Mouse (Mus musculus): ENCODE measurements around the gene Ntf5. TPM values are rescaled to one million over a fixed set of nuclear protein-coding genes. Genes with fewer than 3 reads are reported as not detected.

Gene Ntf5
- total and polyA plus RNA-seq, 2 experiments from 2014 or later: 0.07 to 0.24 TPM

DNA sequence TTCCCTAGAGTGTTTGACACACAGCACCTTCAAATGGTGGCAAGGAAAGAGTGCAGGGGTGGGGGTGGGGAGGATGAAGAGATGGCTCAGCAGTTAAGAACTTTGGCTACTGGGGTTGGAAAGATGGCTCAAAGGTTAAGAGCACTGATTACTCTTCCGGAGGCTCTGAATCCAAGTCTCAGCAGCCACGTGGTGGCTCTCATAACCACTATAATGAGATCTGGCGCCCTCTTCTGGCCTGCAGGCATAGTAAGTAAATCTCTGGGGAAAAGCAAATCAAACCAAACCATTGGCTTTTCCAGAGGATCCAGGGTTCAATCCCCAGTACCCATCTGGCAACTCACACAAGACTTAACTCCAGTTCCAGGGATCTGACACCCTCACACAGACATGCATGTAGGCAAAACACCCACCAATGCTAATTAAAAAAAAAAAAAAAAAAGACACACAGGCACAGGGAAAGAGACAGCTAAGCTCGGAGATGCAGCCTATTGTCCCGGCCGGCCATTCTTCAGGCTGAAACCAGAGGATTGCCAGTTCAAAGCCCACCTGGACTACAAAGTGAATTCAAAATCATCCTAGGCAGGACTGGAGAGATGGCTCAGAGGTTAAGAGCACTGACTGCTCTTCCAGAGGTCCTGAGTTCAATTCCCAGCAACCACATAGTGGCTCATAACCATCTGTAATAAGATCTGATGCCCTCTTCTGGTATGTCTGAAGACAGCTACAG is 9.8 kb upstream of the Ntf5 start:
- 45% methylated on average over 6 of the region's 6 CpGs for WGBS
- peak; percentile 66 for TF ChIP-seq CTCF (IDR thresholded peaks at IDR 0.05; ENCODE audit: low read depth)
- H3K4me3 ChIP-seq (ENCODE audit: low read depth, low read length): no peak overlapping the region

DNA sequence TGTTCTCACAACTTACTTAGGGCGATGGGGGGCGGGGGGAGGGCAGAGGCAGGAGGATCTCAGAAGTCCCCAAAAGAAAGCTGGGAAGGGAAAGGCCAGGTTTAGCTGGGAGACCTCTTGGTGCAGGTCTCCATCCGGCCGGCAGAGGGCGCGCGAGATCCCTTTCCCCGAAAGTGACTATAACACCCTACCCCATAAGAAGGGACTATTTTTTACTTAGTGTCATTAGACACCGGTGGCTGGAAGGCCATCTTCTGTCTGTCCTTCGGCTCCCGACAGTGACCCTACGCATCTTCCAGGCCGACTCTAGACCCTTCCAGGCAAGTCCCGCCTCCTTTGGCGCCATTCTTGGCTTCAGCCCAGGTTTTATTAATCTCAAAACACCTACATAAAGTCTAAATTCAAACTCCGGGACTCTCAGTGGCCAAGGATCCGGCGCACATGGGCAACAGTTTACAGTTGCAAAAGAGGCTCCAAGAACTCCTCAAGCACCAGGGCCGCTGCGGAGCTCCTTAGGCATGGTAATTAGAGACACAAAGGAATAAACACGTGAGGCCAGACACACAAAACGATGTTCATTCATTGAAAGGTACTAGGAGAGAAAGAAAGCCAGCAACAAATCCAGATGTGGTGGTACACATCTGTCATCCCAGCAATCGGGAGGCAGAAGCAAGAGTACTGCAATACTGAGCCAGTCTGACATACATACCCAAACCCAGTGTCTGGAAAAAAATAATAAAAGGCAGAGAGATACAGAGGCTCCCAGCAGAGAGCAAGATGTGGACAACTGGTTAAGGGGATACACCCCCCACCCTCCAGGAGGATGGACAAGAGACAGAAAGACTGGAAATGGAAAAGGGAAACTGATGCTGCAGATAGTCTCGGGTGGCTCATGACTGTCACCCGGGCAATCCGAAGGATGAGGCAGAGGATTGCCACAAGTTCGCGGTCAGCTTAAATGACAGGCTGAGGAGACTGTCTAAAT is 8.1 kb upstream of the Ntf5 start, which contains the start of gene Kcna7:
Gene Kcna7 (plus strand): TSS at position 563 of the 985 bp plus-strand sequence.
- DNase-seq (peak; percentile 54), ATAC-seq (no peak)
- Histone ChIP-seq H3K4me3 (ENCODE audit: low read depth, low read length) (peak within 1 kb of the TSS; percentile 28), H3K27ac (ENCODE audit: low read depth, low read length) (no peak within 1 kb of the TSS), H3K27me3 (ENCODE audit: insufficient read depth, low read length) (peaks cover 46% of the 10 kb centered on the region), H3K36me3 (ENCODE audit: insufficient read depth) (no peaks in the 10 kb centered on the region), H3K9me3 (ENCODE audit: low read length) (no peaks in the 10 kb centered on the region), H3K4me1 (ENCODE audit: insufficient read depth) (no peaks in the 10 kb centered on the region), H3K4me2 (ENCODE audit: low read depth) (peak within 1 kb of the TSS; percentile 45), H3K9ac (0 out of 2 replicates have a peak within 1 kb of the TSS, but pooled peaks have one; percentile 14)
- WGBS: 14% methylated on average over 28 of the region's 28 CpGs
- peak; percentile 81 for TF ChIP-seq CTCF (IDR thresholded peaks at IDR 0.05; ENCODE audit: low read depth)

More for the DNA sequence above, 9.8 kb upstream of the Ntf5 start:
- Histone ChIP-seq H3K27me3 (ENCODE audit: insufficient read depth, low read length) (peaks cover 39% of the 10 kb centered on the region), H3K27ac (ENCODE audit: low read depth, low read length) (no peak overlapping the region), H3K4me2 (ENCODE audit: low read depth) (no peak overlapping the region), H3K36me3 (ENCODE audit: insufficient read depth) (no peaks in the 10 kb centered on the region), H3K9me3 (ENCODE audit: low read length) (no peaks in the 10 kb centered on the region), H3K4me1 (ENCODE audit: insufficient read depth) (no peaks in the 10 kb centered on the region), H3K9ac (no peak overlapping the region)
- ATAC-seq: no peak
- DNase-seq: peak; percentile 66

DNA sequence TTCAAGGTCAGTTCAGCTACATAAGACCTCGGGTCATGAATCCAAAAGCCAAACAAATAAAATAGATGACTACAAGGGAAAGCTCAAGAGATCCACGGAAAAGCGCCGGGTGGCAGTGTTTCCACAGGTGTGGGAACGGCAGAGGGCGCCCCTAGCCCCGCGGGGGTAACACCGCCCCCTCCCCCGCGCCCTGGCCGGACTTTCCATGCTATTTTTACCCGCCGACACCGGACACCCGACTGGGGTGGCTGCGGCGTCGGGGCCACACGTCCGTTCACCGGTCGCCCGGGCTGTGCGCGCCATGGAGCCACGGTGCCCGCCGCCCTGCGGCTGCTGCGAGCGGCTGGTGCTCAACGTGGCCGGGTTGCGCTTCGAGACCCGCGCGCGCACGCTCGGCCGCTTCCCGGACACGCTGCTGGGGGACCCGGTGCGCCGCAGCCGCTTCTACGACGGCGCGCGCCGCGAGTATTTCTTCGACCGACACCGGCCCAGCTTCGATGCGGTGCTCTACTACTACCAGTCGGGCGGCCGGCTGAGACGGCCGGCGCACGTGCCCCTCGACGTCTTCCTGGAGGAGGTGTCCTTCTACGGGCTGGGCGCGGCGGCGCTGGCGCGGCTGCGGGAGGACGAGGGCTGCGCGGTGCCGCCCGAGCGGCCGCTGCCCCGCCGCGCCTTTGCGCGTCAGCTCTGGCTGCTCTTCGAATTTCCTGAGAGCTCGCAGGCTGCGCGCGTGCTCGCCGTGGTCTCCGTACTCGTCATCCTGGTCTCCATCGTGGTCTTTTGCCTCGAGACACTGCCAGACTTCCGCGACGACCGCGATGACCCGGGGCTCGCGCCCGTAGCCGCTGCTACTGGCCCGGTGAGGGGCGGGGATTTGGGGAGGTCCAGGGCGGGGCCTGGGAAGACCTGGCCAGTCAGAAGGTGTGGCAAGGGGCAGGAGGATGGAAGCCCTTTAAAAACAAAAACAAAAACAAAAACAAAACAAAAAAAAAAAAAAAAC is 7.0 kb upstream of the Ntf5 start:
- DNase-seq (no peak), ATAC-seq (peak; percentile 25)
- peak overlapping the region; percentile 28 for H3K4me3 ChIP-seq (ENCODE audit: low read depth, low read length)
- no peak overlapping the region for H3K27ac ChIP-seq (ENCODE audit: low read depth, low read length)
- H3K36me3 ChIP-seq (ENCODE audit: insufficient read depth): no peaks in the 10 kb centered on the region
- 3% methylated on average over 114 of the region's 114 CpGs for WGBS
- TF ChIP-seq CTCF (IDR thresholded peaks at IDR 0.05; ENCODE audit: low read depth): no peak
- peaks cover 57% of the 10 kb centered on the region for H3K27me3 ChIP-seq (ENCODE audit: insufficient read depth, low read length)
- H3K4me2 ChIP-seq (ENCODE audit: low read depth): peak overlapping the region; percentile 45
- peak overlapping the region; percentile 14; the same call in 1 of the 2 replicates for H3K9ac ChIP-seq
- H3K9me3 ChIP-seq (ENCODE audit: low read length): no peaks in the 10 kb centered on the region
- no peaks in the 10 kb centered on the region for H3K4me1 ChIP-seq (ENCODE audit: insufficient read depth)

DNA sequence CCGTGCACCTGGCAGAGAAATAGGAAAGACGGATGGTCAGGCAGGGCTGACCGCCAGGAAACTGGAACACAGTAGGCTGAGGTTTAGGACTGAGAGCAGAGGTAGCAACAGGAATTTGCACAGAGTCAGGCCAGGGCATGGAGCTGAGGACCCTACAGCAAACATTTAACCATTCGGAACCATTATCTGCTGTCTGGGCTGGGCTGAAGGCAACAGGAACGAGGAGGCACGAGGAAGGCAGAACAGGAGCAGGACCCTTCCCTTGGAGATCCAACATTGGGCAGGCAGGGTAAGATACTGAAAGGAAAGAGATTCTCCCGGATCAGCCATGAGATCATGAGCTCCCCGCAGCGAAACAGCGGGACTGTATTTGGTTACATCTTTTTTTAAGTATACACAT is 5.7 kb upstream of the Ntf5 start:
- Histone ChIP-seq H3K4me2 (ENCODE audit: low read depth) (no peak overlapping the region), H3K27me3 (ENCODE audit: insufficient read depth, low read length) (peaks cover 66% of the 10 kb centered on the region), H3K9ac (no peak overlapping the region), H3K27ac (ENCODE audit: low read depth, low read length) (no peak overlapping the region), H3K4me1 (ENCODE audit: insufficient read depth) (no peaks in the 10 kb centered on the region), H3K9me3 (ENCODE audit: low read length) (no peaks in the 10 kb centered on the region), H3K4me3 (ENCODE audit: low read depth, low read length) (no peak overlapping the region), H3K36me3 (ENCODE audit: insufficient read depth) (no peaks in the 10 kb centered on the region)
- no peak for TF ChIP-seq CTCF (IDR thresholded peaks at IDR 0.05; ENCODE audit: low read depth)
- ATAC-seq: no peak
- no peak for DNase-seq
- WGBS: 83% methylated on average over 10 of the region's 10 CpGs

DNA sequence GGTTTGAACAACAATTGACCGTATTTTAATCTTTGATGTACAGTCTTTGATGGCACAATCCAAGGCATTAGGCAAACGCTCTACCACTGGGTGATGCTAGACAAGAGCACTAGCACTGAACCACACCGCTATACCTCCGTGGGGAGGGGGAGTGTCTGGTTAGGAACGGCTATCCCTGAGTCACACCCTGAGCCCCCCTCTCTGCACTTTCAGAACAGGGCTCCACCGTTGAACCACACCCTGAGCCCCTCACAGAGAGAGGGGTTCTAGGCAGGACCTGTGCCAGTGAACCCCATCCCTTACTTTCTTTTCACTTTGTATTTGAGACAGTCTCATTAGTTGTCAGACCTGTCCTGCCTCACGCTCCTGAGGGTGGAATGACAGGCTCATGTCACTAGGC is 5.1 kb upstream of the Ntf5 start:
- H3K27ac ChIP-seq (ENCODE audit: low read depth, low read length): no peak overlapping the region
- no peak for TF ChIP-seq CTCF (IDR thresholded peaks at IDR 0.05; ENCODE audit: low read depth)
- H3K27me3 ChIP-seq (ENCODE audit: insufficient read depth, low read length): peaks cover 71% of the 10 kb centered on the region
- H3K9me3 ChIP-seq (ENCODE audit: low read length): no peaks in the 10 kb centered on the region
- ATAC-seq (no peak), DNase-seq (no peak)
- no peak overlapping the region for H3K4me2 ChIP-seq (ENCODE audit: low read depth)
- H3K4me1 ChIP-seq (ENCODE audit: insufficient read depth): peaks cover 2% of the 10 kb centered on the region; the same call in 1 of the 2 replicates
- no peak overlapping the region for H3K9ac ChIP-seq
- no peaks in the 10 kb centered on the region for H3K36me3 ChIP-seq (ENCODE audit: insufficient read depth)
- no peak overlapping the region for H3K4me3 ChIP-seq (ENCODE audit: low read depth, low read length)
- WGBS: 68% methylated on average over 7 of the region's 7 CpGs

DNA sequence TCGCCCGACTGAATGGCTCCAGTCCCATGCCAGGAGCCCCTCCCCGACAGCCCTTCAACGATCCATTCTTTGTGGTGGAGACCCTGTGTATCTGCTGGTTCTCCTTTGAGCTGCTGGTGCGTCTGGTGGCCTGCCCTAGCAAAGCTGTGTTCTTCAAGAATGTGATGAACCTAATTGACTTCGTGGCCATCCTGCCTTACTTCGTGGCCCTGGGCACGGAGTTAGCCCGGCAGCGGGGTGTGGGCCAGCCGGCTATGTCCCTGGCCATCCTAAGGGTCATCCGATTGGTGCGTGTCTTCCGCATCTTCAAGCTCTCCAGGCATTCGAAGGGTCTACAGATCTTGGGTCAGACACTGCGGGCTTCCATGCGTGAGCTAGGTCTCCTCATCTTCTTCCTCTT is 4.5 kb upstream of the Ntf5 start:
- no peak overlapping the region for H3K27ac ChIP-seq (ENCODE audit: low read depth, low read length)
- no peaks in the 10 kb centered on the region for H3K36me3 ChIP-seq (ENCODE audit: insufficient read depth)
- peaks cover 6% of the 10 kb centered on the region; the same call in 1 of the 2 replicates for H3K4me1 ChIP-seq (ENCODE audit: insufficient read depth)
- no peak overlapping the region for H3K4me2 ChIP-seq (ENCODE audit: low read depth)
- no peak for TF ChIP-seq CTCF (IDR thresholded peaks at IDR 0.05; ENCODE audit: low read depth)
- 86% methylated on average over 17 of the region's 17 CpGs for WGBS
- peaks cover 77% of the 10 kb centered on the region for H3K27me3 ChIP-seq (ENCODE audit: insufficient read depth, low read length)
- DNase-seq (no peak), ATAC-seq (no peak)
- no peaks in the 10 kb centered on the region for H3K9me3 ChIP-seq (ENCODE audit: low read length)
- no peak overlapping the region for H3K4me3 ChIP-seq (ENCODE audit: low read depth, low read length)
- H3K9ac ChIP-seq: no peak overlapping the region

Data from forebrain, postnatal 0 days (tissue).